Mouse (Mus musculus) B cell, adult (primary cell): ENCODE measurements around the gene Vps37d. TPM values are rescaled to one million over a fixed set of nuclear protein-coding genes. Genes with fewer than 3 reads are reported as not detected.

Source experiments
- total RNA-seq: library from RNA; stranded (reverse); gene quantifications from 4 replicates; pipeline ENCODE4 v1.2.4, GENCODE M21; 2023; ENCODE audit not compliant: inconsistent age

The Vps37d gene
- total RNA-seq = 0.33 to 0.71 TPM (median 0.66 TPM) in 3 of 4 replicates, not detected in the other

GRCm38 (mm10) chr5:135077564-135078481 lies at the start of gene Vps37d:
Vps37d (minus strand) TSS chr5:135078266.

GRCm38 (mm10) chr5:135089653-135090052 lies 11.6 kb upstream of the Vps37d start, which contains the start of gene Mlxipl:
Mlxipl (plus strand) TSS chr5:135089890.

GRCm38 (mm10) chr5:135064909-135065446 lies 13.1 kb downstream of the Vps37d start, which contains the start of gene Bud23:
Bud23 (minus strand) TSS chr5:135064959.

GRCm38 (mm10) chr5:135063629-135064381 lies 14.3 kb downstream of the Vps37d start, which contains the start of gene Dnajc30:
Dnajc30 (plus strand) TSS chr5:135064202.

GRCm38 (mm10) chr5:135023344-135024173 lies 54.5 kb downstream of the Vps37d start, which contains the start of gene Stx1a:
Stx1a (plus strand) TSS chr5:135023482.

Other genes with a start within 250 kb of the Vps37d start
- gene Tmem270, start 171.5 kb downstream of the Vps37d start, total RNA-seq = not detected in 4 replicates
- gene Cldn13, start 162.7 kb downstream of the Vps37d start, total RNA-seq = not detected in 4 replicates
- gene Mettl27, start 145.9 kb downstream of the Vps37d start, total RNA-seq = 2.3 to 3.3 TPM (median 3.0 TPM) in 4 replicates
- not detected in 4 replicates for gene Cldn4, start 131.3 kb downstream of the Vps37d start, total RNA-seq
- gene Cldn3, start 92.1 kb downstream of the Vps37d start, total RNA-seq = not detected in 4 replicates
- 33.6 to 38.3 TPM (median 37.2 TPM) in 4 replicates for gene Abhd11, start 69.1 kb downstream of the Vps37d start, total RNA-seq
- 1.7 to 3.0 TPM (median 2.3 TPM) in 4 replicates for gene Stx1a, start 54.8 kb downstream of the Vps37d start, total RNA-seq
- 20.1 to 21.2 TPM (median 20.9 TPM) in 4 replicates for gene Dnajc30, start 14.1 kb downstream of the Vps37d start, total RNA-seq
- 104 to 126 TPM (median 115 TPM) in 4 replicates for gene Bud23, start 13.3 kb downstream of the Vps37d start, total RNA-seq
- gene Mlxipl, start 11.6 kb upstream of the Vps37d start, total RNA-seq = not detected in 4 replicates
- 15.9 to 23.0 TPM (median 17.9 TPM) in 4 replicates for gene Tbl2, start 71.4 kb upstream of the Vps37d start, total RNA-seq
- gene Bcl7b, start 90.0 kb upstream of the Vps37d start, total RNA-seq = 75.5 to 78.3 TPM (median 76.9 TPM) in 4 replicates
- gene Baz1b, start 109.0 kb upstream of the Vps37d start, total RNA-seq = 104 to 111 TPM (median 109 TPM) in 4 replicates
- gene Fzd9, start 173.0 kb upstream of the Vps37d start, total RNA-seq = 0.29 to 0.66 TPM (median 0.61 TPM) in 3 of 4 replicates, not detected in the other